Mouse (Mus musculus) erythroblast, adult 5-6 weeks (primary cell): ENCODE results near the gene Ccdc61. TPM values are rescaled to one million over a fixed set of nuclear protein-coding genes. Genes with fewer than 3 reads are reported as not detected.

Experiments used
- ATAC-seq: replicated peaks from 2 replicates; pipeline ENCODE4 v1.8.0; 2016; ENCODE audit warnings: moderate number of reproducible peaks, mild to moderate bottlenecking, moderate TSS enrichment, inconsistent platforms; ENCODE audit not compliant: poor library complexity, low FRiP score, severe bottlenecking
- total RNA-seq, 2 experiments: library from RNA; stranded (forward) in 1 of 2; stranded (reverse) in 1 of 2; fragments of 150-400 nt in 1 of 2; fragments of 200-764, 138-1000 nt in 1 of 2; gene quantifications; 2 replicates each; pipeline versions ENCODE4 v1.2.3 to v1.2.4; 2015 to 2017; ENCODE audit warnings: low replicate concordance in 2 of 2

Ccdc61 gene
- 5.2 TPM in 1 of 2 replicates, not detected in the other for total RNA-seq (2015; ENCODE audit: low replicate concordance)
- total RNA-seq (2017; ENCODE audit: low replicate concordance), result 5.8 and 16.9 TPM in 2 replicates

DNA sequence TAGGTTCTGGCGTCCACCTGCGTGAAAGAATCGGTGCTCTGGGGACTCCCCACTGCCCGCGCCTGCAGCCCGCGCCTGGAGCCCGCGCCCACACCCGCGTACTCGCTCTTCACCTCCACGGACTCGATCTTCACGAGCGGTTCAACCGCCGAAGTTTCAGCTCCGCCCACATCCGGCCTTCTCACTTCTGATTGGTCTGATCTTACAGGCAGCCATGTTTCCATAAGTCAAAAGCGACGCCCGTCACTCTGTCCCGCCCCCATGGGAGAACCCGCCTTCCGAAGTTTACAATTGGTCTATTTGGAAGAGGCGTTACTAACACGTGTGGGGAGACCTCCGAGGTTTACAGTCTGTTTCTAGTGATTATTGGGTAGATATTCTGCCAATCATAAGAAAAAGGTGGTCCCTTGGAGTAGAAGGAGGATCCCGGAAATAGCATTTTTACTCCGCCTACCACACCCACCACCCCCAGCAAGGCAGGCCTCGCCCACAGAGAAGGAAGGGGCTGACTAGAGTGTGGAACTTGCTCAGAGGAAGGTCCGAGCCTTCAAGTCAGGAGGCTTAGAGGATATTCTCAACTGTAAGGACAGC, at the start of gene Ccdc61:
Gene Ccdc61 (minus strand): TSS at position 175 of the 591 bp plus-strand sequence.
- peak; percentile 98 for ATAC-seq

GRCm38 (mm10) chr7:18959446-18959845, 49.2 kb upstream of the Ccdc61 start:
- no peak for ATAC-seq

- no peak for ATAC-seq
Observed at GRCm38 (mm10) chr7:18958384-18958766, 48.2 kb upstream of the Ccdc61 start.

GRCm38 (mm10) chr7:18957569-18958383, 47.6 kb upstream of the Ccdc61 start:
- ATAC-seq, result no peak

GRCm38 (mm10) chr7:18951397-18951796, 41.2 kb upstream of the Ccdc61 start:
- no peak for ATAC-seq

DNA sequence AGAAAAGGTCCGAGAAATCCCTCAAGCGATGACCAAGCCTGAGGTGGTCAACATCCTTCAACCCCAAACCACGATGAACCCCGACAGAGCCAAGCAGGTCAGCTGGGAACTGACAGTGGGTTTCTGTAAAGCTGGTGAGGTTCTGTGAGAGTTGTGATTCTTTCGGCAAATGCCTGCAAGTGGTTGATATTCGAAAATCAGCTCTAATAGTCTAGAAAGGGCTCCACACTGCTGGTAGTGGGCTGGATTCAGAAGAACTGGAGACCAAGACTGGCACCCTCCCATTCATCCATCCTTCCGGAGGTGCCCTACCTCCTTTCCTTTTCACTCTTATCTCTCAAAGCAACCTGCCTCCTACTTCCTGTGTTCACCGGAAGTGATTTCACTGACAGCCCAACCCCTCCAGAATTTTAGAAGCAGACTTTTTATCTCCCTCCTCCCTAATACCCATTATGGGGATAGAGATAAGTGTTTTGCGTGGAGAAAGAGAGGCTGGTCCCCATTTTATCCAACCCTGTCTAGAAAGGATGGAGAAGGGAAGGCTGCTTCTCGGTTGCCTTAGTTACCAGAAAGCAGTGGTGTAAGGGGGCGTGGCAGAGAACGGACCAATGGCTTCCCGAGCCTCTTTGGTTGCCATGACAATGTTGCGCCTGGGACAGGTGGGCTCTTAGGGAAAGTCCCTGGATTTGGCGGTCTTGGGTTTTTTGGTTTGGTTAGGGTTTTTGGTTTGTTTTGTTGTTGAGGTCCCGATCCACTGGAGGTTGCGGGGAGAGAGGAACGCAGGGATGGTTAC, 40.5 kb upstream of the Ccdc61 start:
- no peak for ATAC-seq

DNA sequence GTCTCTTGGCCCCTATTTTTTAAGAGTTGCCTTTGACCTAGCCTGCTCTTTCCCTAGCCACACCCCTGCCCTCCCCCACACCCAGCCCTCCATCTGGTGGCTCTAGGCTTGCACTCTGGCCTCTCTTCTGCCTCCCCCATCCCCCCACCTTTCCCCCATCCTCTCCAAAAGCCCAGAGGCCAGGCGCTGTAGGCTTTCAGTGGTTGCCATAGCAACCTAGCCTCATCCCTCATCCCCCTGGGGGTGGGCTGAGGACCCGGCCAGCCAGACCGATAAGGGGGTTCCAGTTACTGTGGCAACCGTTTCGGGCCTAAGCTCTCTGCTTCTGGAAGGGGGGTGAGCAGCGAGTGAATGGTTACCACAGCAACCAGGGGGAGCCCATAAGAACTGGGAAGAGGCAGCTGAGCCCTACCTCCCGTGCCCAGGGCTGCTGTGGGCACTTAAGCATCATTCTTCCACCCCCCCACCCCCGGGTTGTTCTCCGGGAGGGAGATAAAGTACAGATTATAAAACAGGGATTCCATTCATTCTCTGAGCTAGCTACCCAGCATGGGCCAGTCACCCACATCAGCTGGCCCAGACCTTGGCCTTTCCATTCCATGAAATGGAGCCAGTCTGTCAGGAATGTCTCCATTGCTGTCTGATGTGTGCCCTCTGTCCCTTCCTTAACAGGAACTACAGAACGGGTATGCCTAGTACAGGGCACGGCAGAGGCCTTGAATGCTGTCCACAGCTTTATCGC, 39.7 kb upstream of the Ccdc61 start:
- no peak for ATAC-seq

- no peak for ATAC-seq
Observed at GRCm38 (mm10) chr7:18948151-18948550, 37.9 kb upstream of the Ccdc61 start.

GRCm38 (mm10) chr7:18942815-18943214, 32.6 kb upstream of the Ccdc61 start:
- no peak for ATAC-seq

DNA sequence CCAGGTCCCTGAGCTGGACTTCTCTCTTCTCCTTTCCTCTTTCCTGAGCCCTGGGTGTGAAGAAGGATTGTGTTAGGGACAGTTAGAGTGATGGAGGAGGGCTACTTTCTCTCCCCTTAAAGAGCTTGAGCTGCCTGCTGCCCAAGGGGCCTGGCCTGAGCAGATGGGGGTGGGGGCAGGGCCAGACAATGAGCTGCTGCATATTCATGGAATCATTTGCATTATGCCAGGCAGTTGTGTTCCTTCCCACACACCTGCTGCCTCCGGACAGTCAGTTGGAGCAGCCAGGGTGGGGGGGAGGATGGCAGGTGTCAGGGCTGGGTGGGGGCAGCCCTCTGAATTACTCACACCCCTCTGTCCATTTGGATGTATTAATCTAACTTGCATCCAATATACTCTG, 32.2 kb upstream of the Ccdc61 start:
- ATAC-seq, result no peak

- no peak for ATAC-seq
Observed at GRCm38 (mm10) chr7:18927759-18928158, 17.5 kb upstream of the Ccdc61 start.

DNA sequence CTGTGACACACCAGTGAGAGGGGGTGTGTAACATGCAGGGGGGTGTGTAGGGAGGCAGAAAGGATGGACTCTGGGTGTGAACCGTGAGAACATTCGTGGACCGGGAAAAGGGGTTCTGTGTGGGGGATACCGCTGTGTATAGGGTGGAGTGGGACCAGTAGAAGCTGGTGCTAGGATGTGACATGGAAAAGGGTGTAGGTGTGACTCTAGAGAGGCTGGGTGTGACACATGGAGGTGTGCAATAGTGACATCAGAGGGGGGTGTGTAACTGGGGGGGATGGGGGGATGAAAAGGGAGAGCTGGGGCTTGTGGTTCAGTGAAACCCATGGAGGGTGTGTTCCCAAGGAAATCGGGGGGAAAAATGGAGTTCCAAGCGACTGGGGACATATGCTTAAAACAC, 16.7 kb upstream of the Ccdc61 start:
- no peak for ATAC-seq

DNA sequence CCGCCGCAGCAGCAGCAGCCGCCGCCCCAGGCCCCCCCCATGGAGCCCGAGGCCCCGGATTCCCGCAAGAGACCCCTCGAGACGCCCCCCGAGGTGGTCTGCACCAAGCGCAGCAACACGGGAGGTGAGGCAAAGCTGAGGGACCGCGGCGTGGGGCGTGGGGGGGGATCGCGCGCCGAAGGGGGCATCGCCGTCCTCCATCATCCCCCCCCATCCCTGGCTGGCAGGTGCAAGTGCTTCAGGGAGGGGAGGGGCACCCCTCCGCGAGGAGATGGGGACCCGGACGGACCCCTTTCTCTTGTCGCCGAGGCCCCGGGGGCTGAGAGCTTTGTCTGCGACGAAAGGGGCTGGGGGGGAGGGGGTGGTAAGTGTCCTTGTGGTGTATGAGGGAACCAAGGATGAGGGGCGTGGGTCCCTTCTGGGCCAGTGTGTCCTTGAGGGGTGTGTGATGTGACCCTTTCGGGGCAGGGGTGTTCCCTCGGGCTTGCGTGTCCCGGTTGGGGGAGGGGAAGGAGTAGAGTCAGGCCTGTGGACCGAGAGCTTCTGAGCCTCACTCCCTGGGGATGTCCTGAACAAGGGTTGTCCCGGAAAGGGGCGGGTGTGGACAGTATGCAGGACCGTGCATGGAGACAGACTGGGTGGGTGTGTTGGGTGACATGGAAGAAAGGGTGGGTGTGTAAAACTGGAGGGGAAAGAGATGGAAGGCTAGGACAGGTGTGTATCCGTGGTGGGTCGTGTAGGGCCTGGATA, 16.0 kb upstream of the Ccdc61 start:
- no peak for ATAC-seq

DNA sequence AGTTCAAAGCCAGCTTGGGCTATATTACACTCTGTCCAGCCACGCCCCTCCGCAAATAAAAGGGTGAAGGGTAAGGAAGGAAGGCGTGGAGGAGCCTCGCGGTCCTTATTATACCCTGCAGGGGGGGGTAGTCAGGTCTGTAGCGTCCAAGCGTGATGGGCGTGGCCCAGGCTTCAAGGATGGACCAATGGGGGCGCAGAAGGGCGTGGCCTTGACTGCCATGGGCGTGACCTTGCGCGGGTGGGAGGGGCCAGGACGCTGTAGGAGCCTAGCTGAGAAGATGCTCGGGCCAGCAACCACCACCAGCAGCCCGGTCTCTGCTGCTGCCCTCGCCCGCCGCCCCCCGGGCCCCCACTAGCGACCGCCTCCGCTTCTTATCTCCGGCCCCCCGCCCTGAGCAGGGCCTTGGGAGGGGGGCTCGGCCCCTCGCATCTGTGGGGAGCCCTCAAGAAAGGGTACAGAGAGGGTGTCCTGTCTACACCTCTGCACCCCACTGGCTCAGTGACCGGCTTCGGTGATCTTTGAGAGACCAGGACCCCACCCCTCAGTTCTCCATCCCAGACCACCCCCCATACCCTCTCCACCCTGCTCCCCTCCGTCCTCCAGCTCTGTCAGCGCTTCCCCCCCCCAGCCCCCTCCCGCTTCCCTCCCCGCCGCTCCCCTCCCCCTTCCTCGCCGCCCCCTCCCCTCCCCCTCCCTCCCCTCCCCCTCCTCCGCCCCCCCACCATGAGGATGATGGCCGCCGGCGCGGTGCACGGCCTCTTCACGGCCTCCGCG, 15.1 kb upstream of the Ccdc61 start, which contains the start of gene Nova2:
Gene Nova2 (plus strand): TSS at position 727 of the 777 bp plus-strand sequence.
- ATAC-seq, result peak; percentile 59

DNA sequence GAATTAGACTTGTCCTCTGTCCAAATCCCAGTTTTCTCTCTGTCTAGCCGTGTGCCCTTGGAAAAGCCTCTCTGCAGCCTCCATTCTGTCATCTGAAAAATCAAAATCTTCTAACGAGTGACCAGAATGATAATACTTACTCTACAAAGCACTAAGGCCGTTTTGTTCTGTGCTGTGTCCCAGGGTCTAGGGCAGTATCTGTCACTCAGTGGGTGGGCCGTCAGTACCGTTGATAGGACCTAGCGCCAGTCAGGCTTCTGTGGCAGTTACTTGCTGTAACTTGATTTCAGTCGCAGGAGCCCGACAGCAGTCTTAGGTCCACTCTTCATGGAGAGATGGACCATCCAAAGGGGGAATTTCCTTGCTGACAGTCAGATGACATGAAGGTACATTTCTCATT, 14.1 kb upstream of the Ccdc61 start:
- no peak for ATAC-seq

- no peak for ATAC-seq
Observed at GRCm38 (mm10) chr7:18923711-18924191, 13.5 kb upstream of the Ccdc61 start.

- ATAC-seq, result no peak
Observed at GRCm38 (mm10) chr7:18923267-18923666, 13.1 kb upstream of the Ccdc61 start.

DNA sequence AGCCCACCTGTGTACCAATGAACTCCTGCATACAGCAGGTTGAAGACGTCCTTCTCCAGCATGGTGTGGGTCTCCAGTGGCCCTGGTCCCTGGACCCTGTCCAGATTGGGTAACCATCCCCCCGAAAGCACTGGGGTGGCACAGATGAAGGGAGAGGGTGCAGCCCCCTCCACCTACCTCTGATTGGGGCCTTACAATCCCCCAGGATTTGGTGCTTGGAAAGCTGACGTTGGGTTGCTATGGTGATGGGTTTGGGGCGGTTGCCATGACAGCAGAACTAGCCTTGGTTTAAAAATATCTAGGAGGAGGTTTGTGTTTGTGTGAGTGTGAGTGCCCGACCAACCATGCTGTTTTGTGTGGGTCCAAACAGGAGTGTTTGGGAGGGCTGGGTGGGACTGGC, 12.6 kb upstream of the Ccdc61 start:
- no peak for ATAC-seq
